In genomic region chr4:143090551-143090950, GRCm38 (mm10) we compare ENCODE assay signal across 21 mouse cellular contexts.
DNase-seq lines count a peak whose midpoint lies in the region; ATAC-seq and TF ChIP-seq lines count a peak whose summit lies in the region.
"Had no signal": no experiment of that assay in that cellular context is flagged by ENCODE, and none has a peak within 500 bp of the region (broad histone marks: within the 10 kb centered on the region; RNA-seq: fewer than 3 reads in every experiment).

No protein-coding gene starts in this region.

- 0 out of 2 replicates have a peak, but pooled peaks have one; percentile 7 for TF ChIP-seq CTCF in forebrain, postnatal 0 days (IDR thresholded peaks at IDR 0.05; ENCODE audit: low read depth)
- peak; percentile 23; the same call in 1 of the 2 replicates for TF ChIP-seq CTCF in layer of hippocampus, adult 2 months (conservative IDR thresholded peaks at IDR 0.05)
- no peak for TF ChIP-seq CTCF in gastrocnemius, adult 2 months (IDR thresholded peaks at IDR 0.05)

- DNase-seq in forebrain, postnatal 0 days: no peak
- no peak for DNase-seq in forebrain, embryonic 10.5 days (ENCODE audit: extremely low spot score, low spot score)
- DNase-seq in layer of hippocampus, adult 2 months (ENCODE audit: low spot score in 2 of 2): no peak
- no peak for DNase-seq in layer of hippocampus, adult 8-10 months (ENCODE audit: low spot score in 2 of 2)
- DNase-seq in gastrocnemius, adult 2 months: no peak
- DNase-seq: adrenal gland, postnatal 10 days; adrenal gland, postnatal 36 days; cerebellum, adult 18-20 months; cerebellum, adult 9-10 months; cerebellum, postnatal 14 days; gastrocnemius, postnatal 10 days; gastrocnemius, postnatal 36 days; heart, adult 2 months; heart, postnatal 14 days; heart, postnatal 4 days had no signal

- no peak overlapping the region for H3K4me3 ChIP-seq in forebrain, postnatal 0 days (ENCODE audit: low read depth, low read length)
- no peak overlapping the region for H3K4me3 ChIP-seq in forebrain, embryonic 10.5 days
- no peak overlapping the region for H3K4me3 ChIP-seq in layer of hippocampus, adult 2 months
- H3K4me3 ChIP-seq in gastrocnemius, adult 2 months: no peak overlapping the region
- H3K4me3 ChIP-seq: heart, adult 2 months; heart, embryonic 10.5 days; heart, embryonic 13.5 days; hindbrain, embryonic 15.5 days; intestine, embryonic 15.5 days had no signal

- 94% methylated on average over 3 of the region's 3 CpGs for WGBS in forebrain, postnatal 0 days
- 93% methylated on average over 3 of the region's 3 CpGs for WGBS in forebrain, embryonic 10.5 days

- H3K27ac ChIP-seq in forebrain, postnatal 0 days (ENCODE audit: low read depth, low read length): no peak overlapping the region
- H3K27ac ChIP-seq in forebrain, embryonic 10.5 days: no peak overlapping the region
- H3K27ac ChIP-seq in layer of hippocampus, adult 2 months: no peak overlapping the region
- no peak overlapping the region for H3K27ac ChIP-seq in gastrocnemius, adult 2 months
- H3K27ac ChIP-seq: heart, adult 2 months; heart, embryonic 10.5 days; heart, embryonic 13.5 days; hindbrain, embryonic 15.5 days; intestine, embryonic 15.5 days had no signal

- H3K9ac ChIP-seq in forebrain, postnatal 0 days: no peak overlapping the region
- H3K9ac ChIP-seq: heart, embryonic 13.5 days; hindbrain, embryonic 15.5 days; intestine, embryonic 15.5 days had no signal

- H3K4me1 ChIP-seq in forebrain, postnatal 0 days (ENCODE audit: insufficient read depth): no peaks in the 10 kb centered on the region
- no peaks in the 10 kb centered on the region for H3K4me1 ChIP-seq in forebrain, embryonic 10.5 days
- H3K4me1 ChIP-seq: heart, embryonic 10.5 days; heart, embryonic 13.5 days; intestine, embryonic 15.5 days had no signal

- H3K9me3 ChIP-seq in forebrain, postnatal 0 days (ENCODE audit: low read length): no peaks in the 10 kb centered on the region
- H3K9me3 ChIP-seq in forebrain, embryonic 10.5 days: peaks cover 5% of the 10 kb centered on the region; the same call in 1 of the 2 replicates
- H3K9me3 ChIP-seq: heart, embryonic 10.5 days; hindbrain, embryonic 15.5 days; intestine, embryonic 15.5 days had no signal

- no peak overlapping the region for H3K4me2 ChIP-seq in forebrain, postnatal 0 days (ENCODE audit: low read depth)
- H3K4me2 ChIP-seq: heart, embryonic 13.5 days; hindbrain, embryonic 15.5 days; intestine, embryonic 15.5 days had no signal

- no peaks in the 10 kb centered on the region for H3K36me3 ChIP-seq in forebrain, postnatal 0 days (ENCODE audit: insufficient read depth)
- H3K36me3 ChIP-seq in forebrain, embryonic 10.5 days (replicated peaks): no peaks in the 10 kb centered on the region
- H3K36me3 ChIP-seq: heart, embryonic 10.5 days; heart, embryonic 13.5 days; hindbrain, embryonic 15.5 days; intestine, embryonic 15.5 days had no signal

- H3K27me3 ChIP-seq in forebrain, postnatal 0 days (ENCODE audit: insufficient read depth, low read length): no peaks in the 10 kb centered on the region
- H3K27me3 ChIP-seq in forebrain, embryonic 10.5 days (ENCODE audit: poor library complexity, severe bottlenecking): no peaks in the 10 kb centered on the region
- H3K27me3 ChIP-seq: hindbrain, embryonic 15.5 days; intestine, embryonic 15.5 days had no signal

- no peak for ATAC-seq in forebrain, postnatal 0 days
- ATAC-seq in megakaryocyte progenitor cell, adult 5-6 weeks (replicated peaks; ENCODE audit: poor library complexity): 0 out of 2 replicates have a peak, but pooled peaks have one; percentile 20
- ATAC-seq: forebrain, embryonic 14.5 days; intestine, embryonic 15.5 days had no signal

- intact Hi-C loops in gastrocnemius, adult 2 months (cut with DNase I): no loop called here
